10 mouse cellular contexts compared by ENCODE assay signal in genomic region chr10:70060689-70061081, GRCm38 (mm10). TPM values are rescaled to one million over a fixed set of nuclear protein-coding genes. Genes with fewer than 3 reads are reported as not detected.
DNase-seq lines count a peak whose midpoint lies in the region; ATAC-seq and TF ChIP-seq lines count a peak whose summit lies in the region.
"Had no signal": no experiment of that assay in that cellular context is flagged by ENCODE, and none has a peak within 500 bp of the region (broad histone marks: within the 10 kb centered on the region; RNA-seq: fewer than 3 reads in every experiment).

No protein-coding gene starts in this region.

- no peaks in the 10 kb centered on the region for H3K27me3 ChIP-seq in forebrain, embryonic 14.5 days (replicated peaks; ENCODE audit: control insufficient read depth, insufficient read depth, low read length)
- H3K27me3 ChIP-seq in forebrain, embryonic 12.5 days = no peaks in the 10 kb centered on the region
- H3K27me3 ChIP-seq in midbrain, embryonic 16.5 days (ENCODE audit: control insufficient read depth, insufficient read depth, low read depth, low read length) = no peaks in the 10 kb centered on the region
- H3K27me3 ChIP-seq in midbrain, embryonic 13.5 days = no peaks in the 10 kb centered on the region
- no peaks in the 10 kb centered on the region for H3K27me3 ChIP-seq in thymus, adult 2 months (ENCODE audit: control insufficient read depth, insufficient read depth, low read length)
- no peaks in the 10 kb centered on the region for H3K27me3 ChIP-seq in midbrain, embryonic 10.5 days (ENCODE audit: low read depth, poor library complexity, severe bottlenecking)

- TF ChIP-seq POLR2A in thymus, adult 2 months (IDR thresholded peaks at IDR 0.05; ENCODE audit: control insufficient read depth, extremely low read depth, insufficient read depth, low read length, poor library complexity) = no peak

- H3K9ac ChIP-seq in forebrain, embryonic 14.5 days (ENCODE audit: low read length) = no peak overlapping the region
- H3K9ac ChIP-seq in forebrain, embryonic 12.5 days = no peak overlapping the region
- H3K9ac ChIP-seq in midbrain, embryonic 16.5 days (ENCODE audit: low read depth, low read length) = no peak overlapping the region
- H3K9ac ChIP-seq in midbrain, embryonic 13.5 days (replicated peaks) = no peak overlapping the region

- no peak overlapping the region for H3K4me3 ChIP-seq in forebrain, embryonic 14.5 days (ENCODE audit: low read depth, low read length)
- no peak overlapping the region for H3K4me3 ChIP-seq in forebrain, embryonic 12.5 days (replicated peaks)
- no peak overlapping the region for H3K4me3 ChIP-seq in midbrain, embryonic 16.5 days (ENCODE audit: low read depth, low read length)
- no peak overlapping the region for H3K4me3 ChIP-seq in midbrain, embryonic 13.5 days (replicated peaks)
- no peak overlapping the region; the same call in 1 of the 2 replicates for H3K4me3 ChIP-seq in thymus, adult 2 months (ENCODE audit: control insufficient read depth, insufficient read depth, low read length)
- H3K4me3 ChIP-seq in midbrain, embryonic 10.5 days = no peak overlapping the region
- H3K4me3 ChIP-seq: erythroblast, embryonic 14.5 days had no signal

- TF ChIP-seq CTCF in thymus, adult 2 months (IDR thresholded peaks at IDR 0.05; ENCODE audit: borderline replicate concordance, control insufficient read depth, extremely low read depth, insufficient read depth, low read length, poor library complexity) = no peak

- H3K4me1 ChIP-seq in forebrain, embryonic 14.5 days (ENCODE audit: control insufficient read depth, insufficient read depth, low read length) = no peaks in the 10 kb centered on the region; the same call in none of the 2 replicates
- H3K4me1 ChIP-seq in forebrain, embryonic 12.5 days = 0 out of 2 replicates have a peak, but pooled peaks cover 3% of the 10 kb centered on the region
- H3K4me1 ChIP-seq in midbrain, embryonic 16.5 days (ENCODE audit: control insufficient read depth, insufficient read depth, low read length) = 0 out of 2 replicates have a peak, but pooled peaks cover 3% of the 10 kb centered on the region
- H3K4me1 ChIP-seq in midbrain, embryonic 13.5 days (replicated peaks) = peaks cover 4% of the 10 kb centered on the region; the same call in 1 of the 2 replicates
- H3K4me1 ChIP-seq in thymus, adult 2 months (replicated peaks; ENCODE audit: control insufficient read depth, insufficient read depth, low read length) = peaks cover 3% of the 10 kb centered on the region; the same call in 1 of the 2 replicates
- no peaks in the 10 kb centered on the region for H3K4me1 ChIP-seq in midbrain, embryonic 10.5 days

- no peak overlapping the region for H3K27ac ChIP-seq in forebrain, embryonic 14.5 days (ENCODE audit: low read depth, low read length)
- no peak overlapping the region for H3K27ac ChIP-seq in forebrain, embryonic 12.5 days
- no peak overlapping the region for H3K27ac ChIP-seq in midbrain, embryonic 16.5 days (ENCODE audit: low read length)
- H3K27ac ChIP-seq in midbrain, embryonic 13.5 days = no peak overlapping the region
- H3K27ac ChIP-seq in thymus, adult 2 months (ENCODE audit: control insufficient read depth, insufficient read depth, low read length) = no peak overlapping the region
- no peak overlapping the region for H3K27ac ChIP-seq in midbrain, embryonic 10.5 days (replicated peaks)
- H3K27ac ChIP-seq: macrophage had no signal

- no peak; the same call in 1 of the 2 replicates for ATAC-seq in forebrain, embryonic 14.5 days
- ATAC-seq in forebrain, embryonic 12.5 days (ENCODE audit: low FRiP score) = no peak
- ATAC-seq in midbrain, embryonic 16.5 days = no peak
- ATAC-seq in midbrain, embryonic 13.5 days = no peak

- WGBS in forebrain, embryonic 14.5 days = 34% methylated on average over 10 of the region's 10 CpGs
- 45% methylated on average over 10 of the region's 10 CpGs for WGBS in forebrain, embryonic 12.5 days
- WGBS in midbrain, embryonic 16.5 days = 40% methylated on average over 10 of the region's 10 CpGs
- 42% methylated on average over 10 of the region's 10 CpGs for WGBS in midbrain, embryonic 13.5 days
- WGBS in thymus, adult 2 months = 37% methylated on average over 10 of the region's 10 CpGs
- WGBS in midbrain, embryonic 10.5 days = 49% methylated on average over 10 of the region's 10 CpGs

- DNase-seq in forebrain, embryonic 14.5 days (ENCODE audit: low spot score) = peak; percentile 31
- peak; percentile 51 to 64 for DNase-seq in kidney, adult 8-10 months
- DNase-seq in thymus, adult 2 months = peak; percentile 39
- no peak for DNase-seq in midbrain, embryonic 10.5 days (ENCODE audit: low spot score)
- DNase-seq in liver = no peak

- no peaks in the 10 kb centered on the region for H3K36me3 ChIP-seq in forebrain, embryonic 14.5 days (ENCODE audit: control insufficient read depth, insufficient read depth, low read length)
- H3K36me3 ChIP-seq in forebrain, embryonic 12.5 days (replicated peaks) = no peaks in the 10 kb centered on the region
- H3K36me3 ChIP-seq in midbrain, embryonic 16.5 days (ENCODE audit: control insufficient read depth, insufficient read depth, low read length) = no peaks in the 10 kb centered on the region
- H3K36me3 ChIP-seq in midbrain, embryonic 13.5 days = no peaks in the 10 kb centered on the region
- H3K36me3 ChIP-seq in thymus, adult 2 months (ENCODE audit: control insufficient read depth, insufficient read depth, low read length) = no peaks in the 10 kb centered on the region
- H3K36me3 ChIP-seq in midbrain, embryonic 10.5 days = no peaks in the 10 kb centered on the region

- H3K4me2 ChIP-seq in forebrain, embryonic 14.5 days (ENCODE audit: low read length) = no peak overlapping the region
- H3K4me2 ChIP-seq in forebrain, embryonic 12.5 days = no peak overlapping the region
- peak overlapping the region; percentile 20; the same call in 1 of the 2 replicates for H3K4me2 ChIP-seq in midbrain, embryonic 16.5 days (ENCODE audit: low read length)
- H3K4me2 ChIP-seq in midbrain, embryonic 13.5 days (replicated peaks) = no peak overlapping the region

- H3K9me3 ChIP-seq in forebrain, embryonic 14.5 days (replicated peaks; ENCODE audit: control insufficient read depth, low read length) = no peaks in the 10 kb centered on the region
- H3K9me3 ChIP-seq in forebrain, embryonic 12.5 days = no peaks in the 10 kb centered on the region
- H3K9me3 ChIP-seq in midbrain, embryonic 16.5 days (replicated peaks; ENCODE audit: control insufficient read depth, low read length, poor library complexity, severe bottlenecking) = no peaks in the 10 kb centered on the region
- H3K9me3 ChIP-seq in midbrain, embryonic 13.5 days = no peaks in the 10 kb centered on the region
- no peaks in the 10 kb centered on the region for H3K9me3 ChIP-seq in midbrain, embryonic 10.5 days (replicated peaks)

RNA-seq across cellular contexts. Expression of gene Ccdc6, which starts 36.2 kb away (rescaled TPM):
- polyA plus RNA-seq in forebrain, embryonic 14.5 days (2014; fragmentation: Nextera tagmentation; extraction: Ambion mirVana) = 22.8 and 25.8 TPM in 2 replicates
- 15.9 TPM in 2 replicates for polyA plus RNA-seq in forebrain, embryonic 12.5 days (2016; fragmentation: Nextera tagmentation; extraction: Ambion mirVana)
- polyA plus RNA-seq in midbrain, embryonic 16.5 days (2015; fragmentation: Nextera tagmentation; extraction: Ambion mirVana) = 22.1 and 26.1 TPM in 2 replicates
- polyA plus RNA-seq in midbrain, embryonic 13.5 days (2015; fragmentation: Nextera tagmentation; extraction: Ambion mirVana) = 21.1 and 21.7 TPM in 2 replicates
- polyA plus RNA-seq in thymus, adult 2 months (2012; rRNA removed) = 45.5 and 48.0 TPM in 2 replicates
- polyA plus RNA-seq in midbrain, embryonic 10.5 days (2016; fragmentation: Nextera tagmentation; extraction: Ambion mirVana) = 19.8 and 21.3 TPM in 2 replicates

Comparison
In these comparisons a context has a peak if more than half of its experiments do, and no peak if none do; other contexts are left out.
1. DNase-seq: peak in forebrain, embryonic 14.5 days (single experiment), kidney, adult 8-10 months (2 of 2) and thymus, adult 2 months (single experiment); none in midbrain, embryonic 10.5 days (single experiment) and liver (single experiment).